Mouse (Mus musculus) adrenal gland, postnatal 36 days (tissue): ENCODE results near the gene Pon3. TPM values are rescaled to one million over a fixed set of nuclear protein-coding genes. Genes with fewer than 3 reads are reported as not detected.
"Not testable (repeated sequence)": the region's sequence is repeated elsewhere in the genome, so short reads cannot be mapped to it uniquely, and the experiment has no call there.

Source experiments
- DNase-seq, 2 experiments: peaks; one replicate each; pipeline ENCODE4 v3.0.0; 2021; ENCODE audit warnings: mixed read lengths in 1 of 2
- total RNA-seq, 2 experiments: library from RNA; stranded (reverse); gene quantifications; 2 replicates each; pipeline ENCODE4 v1.2.3; 2021

The Pon3 gene
- total RNA-seq, 2 experiments from 2014 or later, result 75.7 to 165 TPM

DNA sequence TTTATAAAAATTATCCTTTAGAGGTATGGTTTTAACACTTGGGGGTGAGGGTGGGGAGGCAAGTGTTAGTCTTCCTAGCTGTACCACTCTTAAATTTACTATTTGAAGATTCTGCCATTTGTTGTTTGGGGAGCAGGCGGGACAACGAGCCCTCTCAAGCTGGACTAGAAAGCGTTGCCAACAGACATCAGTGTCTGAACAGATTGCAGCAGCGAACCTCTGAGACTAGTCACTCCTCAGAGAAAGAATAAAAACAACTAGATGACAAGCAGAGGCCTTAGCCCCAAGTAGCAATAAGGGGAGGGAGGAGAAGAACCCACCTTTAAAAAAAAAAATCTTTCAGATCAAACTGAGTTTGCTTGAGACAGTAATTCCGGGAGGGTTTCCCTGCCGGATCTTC is 795 bp downstream of the Pon3 start:
- peak in 1 of 2 experiments; percentile 15 for DNase-seq

DNA sequence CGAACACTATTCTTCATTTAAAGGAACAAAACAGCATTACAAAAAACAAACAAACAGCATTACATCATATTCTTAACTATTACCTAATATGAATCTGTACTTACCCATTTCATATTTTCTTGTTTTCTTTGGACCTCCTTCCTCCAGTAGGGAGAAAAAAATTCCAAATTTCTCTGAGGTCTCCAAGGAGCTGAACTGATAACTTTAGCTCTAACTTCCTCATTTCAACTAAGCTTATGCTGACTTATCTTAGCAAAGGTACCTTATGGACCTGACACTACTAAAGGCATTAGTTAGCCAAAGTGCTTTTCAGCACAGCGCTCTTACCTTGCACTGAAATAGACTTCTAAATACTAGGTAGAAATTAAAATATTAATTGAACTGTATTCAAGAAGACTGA is 1.2 kb downstream of the Pon3 start:
- no peak for DNase-seq

DNA sequence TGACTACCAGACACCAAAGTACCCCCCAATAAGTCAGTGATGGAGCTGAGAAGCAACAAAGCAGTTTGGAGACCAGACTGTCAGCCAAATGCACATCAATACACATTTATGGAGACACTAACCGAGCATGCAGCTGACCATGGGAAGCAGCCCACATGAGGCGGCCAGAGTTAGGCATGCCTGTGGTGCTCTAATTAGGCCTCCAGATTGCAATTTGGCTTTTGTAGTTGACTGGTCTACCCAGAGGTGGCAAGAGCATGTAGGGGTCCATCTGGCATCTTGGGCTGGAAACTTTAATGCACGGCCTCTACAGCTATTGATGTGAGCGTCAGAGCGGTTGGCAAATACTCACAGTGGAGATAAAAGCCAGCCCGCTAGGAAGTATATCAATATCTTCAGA is 10.2 kb downstream of the Pon3 start:
- no peak for DNase-seq

DNA sequence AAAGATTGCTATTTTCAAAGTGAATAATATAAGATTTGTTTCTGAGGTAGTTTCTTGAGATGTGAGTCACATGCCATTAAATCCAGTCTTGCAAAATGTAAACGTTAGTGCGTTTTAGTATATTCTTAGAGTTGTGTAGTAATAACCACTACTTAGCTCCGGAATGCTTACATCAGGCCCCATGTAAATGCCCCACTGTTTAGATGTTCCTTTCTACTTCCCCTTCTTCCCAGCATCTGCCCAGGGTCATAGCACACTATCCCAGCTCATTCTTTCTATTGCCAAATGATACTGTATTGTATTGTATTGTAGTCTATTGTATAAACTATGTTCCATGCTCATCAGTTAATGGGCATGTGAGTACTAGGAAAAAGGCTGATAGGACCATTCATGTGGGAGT is 17.3 kb downstream of the Pon3 start:
- DNase-seq, result no peak

DNA sequence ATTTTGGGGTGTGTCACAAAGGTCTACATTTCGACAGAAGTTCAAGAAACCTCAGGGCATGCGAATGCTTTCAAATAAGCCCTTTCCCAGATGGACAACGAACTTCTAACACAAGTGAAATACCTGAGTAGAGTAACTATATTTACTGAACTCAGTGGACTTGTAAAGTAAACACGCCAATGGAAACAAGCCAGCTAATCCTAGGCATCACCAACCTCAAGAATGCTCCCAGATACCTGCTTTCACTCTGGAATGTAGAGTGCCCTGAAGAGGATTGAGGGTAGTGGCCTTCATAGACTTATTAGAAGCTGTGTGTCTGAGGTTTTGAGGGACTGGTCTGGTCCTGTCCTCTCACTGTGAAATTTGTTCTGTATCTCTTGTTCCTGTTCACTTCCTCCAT is 18.6 kb downstream of the Pon3 start:
- DNase-seq, result no peak

DNA sequence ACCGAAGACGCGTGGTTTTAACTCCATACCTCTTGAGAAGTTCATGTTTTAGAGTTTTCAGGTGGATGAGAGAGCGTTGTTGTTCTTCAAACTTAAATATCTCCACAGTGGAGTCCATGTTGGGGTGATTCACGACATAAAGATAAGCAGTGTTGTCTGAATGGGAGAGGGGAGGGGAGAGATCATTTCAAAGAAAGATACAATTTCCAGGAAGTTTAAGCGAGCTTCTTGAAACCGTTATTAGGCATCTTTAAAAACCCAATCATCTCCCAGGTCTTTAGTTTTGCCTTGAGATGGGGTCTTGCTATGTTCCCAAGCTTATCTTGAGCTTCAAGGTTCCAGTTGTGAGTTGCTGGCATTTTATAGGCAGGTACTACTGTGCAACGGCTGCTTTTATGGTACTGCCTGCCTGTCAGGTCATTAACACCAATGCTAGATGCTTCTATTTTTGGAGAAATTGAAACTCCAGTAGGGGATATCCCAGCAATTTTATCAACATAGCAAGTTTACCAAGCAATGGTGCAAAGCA is 19.2 kb downstream of the Pon3 start:
- DNase-seq, result no peak

DNA sequence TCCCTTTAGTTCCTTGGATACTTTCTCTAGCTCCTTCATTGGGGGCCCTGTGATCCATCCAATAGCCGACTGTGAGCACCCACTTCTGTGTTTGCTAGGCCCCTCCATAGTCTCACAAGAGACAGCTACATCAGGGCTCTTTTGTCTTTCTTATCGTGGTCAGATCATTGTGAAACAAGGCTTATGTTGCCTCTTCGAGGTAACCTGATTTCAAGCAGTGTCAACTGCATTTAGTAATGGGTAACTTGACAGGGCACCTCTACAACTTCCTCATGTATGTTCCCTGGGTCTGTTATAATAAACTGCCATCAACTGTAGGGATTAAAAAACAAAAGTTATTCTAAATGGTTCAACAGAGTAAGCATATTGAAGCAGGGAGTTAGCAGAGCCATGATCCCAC is 21.5 kb downstream of the Pon3 start:
- no peak for DNase-seq

DNA sequence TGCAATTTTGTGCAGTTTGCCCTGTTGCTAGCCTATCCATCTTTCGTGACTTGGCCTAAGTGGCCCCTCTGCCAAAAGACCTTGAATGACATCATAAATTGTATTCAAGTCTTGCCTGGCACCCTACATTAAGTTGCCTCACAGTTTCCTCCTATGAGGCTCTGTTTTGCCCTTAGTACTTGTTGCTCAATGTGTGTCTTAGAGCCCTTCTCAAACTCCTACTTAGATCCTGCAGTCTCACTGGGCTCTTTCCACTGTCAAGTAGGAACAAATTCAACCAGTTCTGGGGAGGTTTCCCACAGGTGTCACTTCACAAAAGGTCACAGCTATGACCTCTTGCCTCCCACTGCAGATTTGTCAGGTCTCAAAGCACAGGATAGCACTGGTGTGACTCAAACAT is 22.3 kb downstream of the Pon3 start:
- peak; percentile 34 to 53 for DNase-seq

DNA sequence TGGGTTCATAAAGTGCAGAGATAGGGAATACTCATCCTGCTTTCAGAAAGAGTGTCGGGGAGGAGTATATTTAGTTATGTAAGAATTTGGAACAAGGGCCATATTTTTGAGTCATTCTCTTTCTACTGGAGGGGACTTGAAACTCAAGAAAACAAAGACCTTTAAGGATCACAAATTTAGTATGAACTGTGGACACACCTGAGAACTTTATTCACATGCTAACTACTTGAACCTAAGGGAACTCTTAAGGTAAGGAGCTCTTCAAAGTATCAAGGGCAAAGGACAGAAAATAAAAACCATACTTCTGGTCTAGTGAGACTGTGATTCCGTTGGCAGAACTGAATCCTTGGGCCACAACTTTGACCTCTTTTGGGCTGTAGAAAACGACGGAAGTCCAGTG is 24.1 kb downstream of the Pon3 start:
- no peak for DNase-seq

DNA sequence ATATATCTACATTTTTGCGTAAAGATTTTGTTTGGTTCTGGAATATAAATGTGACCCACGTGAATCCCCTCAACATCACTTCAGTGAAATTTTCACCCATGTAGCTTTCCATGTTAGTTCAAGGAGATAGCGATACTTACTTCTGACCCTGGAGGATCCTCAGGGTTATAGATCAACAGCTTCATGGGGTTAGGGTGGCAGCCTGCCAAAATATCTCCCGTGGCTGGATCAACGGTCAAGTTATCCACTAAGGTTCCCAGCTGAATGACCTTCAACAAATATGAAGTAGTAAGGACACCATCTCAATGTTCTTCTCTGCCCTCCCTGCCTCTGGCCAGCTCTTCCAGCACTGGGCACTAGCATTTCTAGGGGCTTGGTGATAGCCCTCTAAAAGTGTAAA is 25.8 kb downstream of the Pon3 start:
- peak in 1 of 2 experiments; percentile 12 for DNase-seq

DNA sequence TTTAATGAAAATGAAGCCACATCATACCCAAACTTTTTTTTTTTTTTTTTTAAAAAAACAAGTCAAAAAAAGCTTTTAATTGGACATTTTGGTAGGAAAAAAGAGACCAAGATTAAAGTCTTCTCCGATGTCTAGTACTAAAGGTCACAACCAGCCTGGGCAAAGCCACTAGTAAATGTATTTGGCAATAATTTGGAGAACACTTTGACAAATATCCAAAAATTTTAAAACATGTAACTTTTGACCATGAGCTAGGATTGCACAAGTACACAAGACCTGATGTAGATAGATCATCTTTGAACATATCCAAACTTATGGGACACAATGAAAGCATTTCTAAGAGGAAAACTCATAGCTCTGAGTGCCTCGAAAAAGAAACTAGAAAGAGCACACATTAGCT is 32.5 kb downstream of the Pon3 start:
- not testable (repeated sequence) for DNase-seq

DNA sequence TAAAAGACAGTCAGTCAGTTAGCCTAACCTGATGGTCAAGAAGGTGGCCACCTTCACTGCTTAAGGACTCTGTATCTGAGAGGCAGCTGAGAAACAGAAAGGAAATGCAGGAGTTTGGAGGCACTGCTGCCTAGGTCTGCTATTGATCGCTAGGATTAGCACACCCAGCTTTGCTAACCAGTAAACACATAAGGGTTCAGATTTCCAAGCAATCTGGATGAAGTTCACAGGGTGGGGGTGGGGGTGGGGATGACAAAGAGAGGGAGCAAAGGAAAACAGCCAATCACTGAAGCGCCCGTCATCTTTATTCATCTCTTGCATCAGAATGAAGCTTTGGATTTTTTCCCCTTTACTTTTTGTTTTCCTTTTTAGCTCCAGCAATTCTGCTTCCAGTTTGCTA is 34.0 kb downstream of the Pon3 start:
- DNase-seq, result no peak

DNA sequence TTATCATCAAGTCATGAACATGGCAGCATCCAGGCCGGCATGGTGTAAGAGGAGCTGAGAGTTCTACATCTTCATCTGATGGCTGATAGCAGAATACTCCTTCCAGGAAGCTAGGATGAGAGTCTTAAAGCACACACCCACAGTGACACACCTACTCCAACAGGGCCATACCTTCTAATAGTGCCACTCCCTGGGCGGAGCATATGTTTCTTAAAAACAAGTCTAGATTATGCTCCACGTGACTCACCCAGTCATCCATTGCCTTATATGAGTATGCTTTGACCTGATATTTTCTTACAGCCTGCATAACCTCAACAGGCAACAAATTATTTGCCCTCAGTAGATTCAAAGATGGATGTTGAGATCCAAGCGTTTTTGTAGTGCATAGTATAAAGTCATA is 37.9 kb downstream of the Pon3 start:
- DNase-seq, result no peak

DNA sequence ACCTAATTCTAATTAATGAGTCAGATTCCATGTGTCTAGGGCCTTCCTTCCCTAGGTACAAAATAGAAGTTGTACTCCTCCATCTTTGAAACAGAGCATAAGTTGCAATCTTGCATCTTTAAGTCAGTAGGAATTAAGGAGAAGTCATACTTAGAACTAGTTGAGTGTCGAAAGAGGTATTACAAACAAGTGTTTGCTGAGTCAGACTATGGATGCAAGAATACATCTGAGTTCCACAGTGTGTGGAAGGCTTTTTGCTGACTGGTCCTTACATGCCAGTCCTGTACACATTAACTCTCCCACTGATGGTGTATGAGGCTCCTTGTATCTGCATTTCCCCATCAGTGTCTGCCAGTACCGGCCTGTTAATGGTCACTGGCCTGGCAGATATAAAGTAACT is 48.3 kb downstream of the Pon3 start:
- no peak for DNase-seq

DNA sequence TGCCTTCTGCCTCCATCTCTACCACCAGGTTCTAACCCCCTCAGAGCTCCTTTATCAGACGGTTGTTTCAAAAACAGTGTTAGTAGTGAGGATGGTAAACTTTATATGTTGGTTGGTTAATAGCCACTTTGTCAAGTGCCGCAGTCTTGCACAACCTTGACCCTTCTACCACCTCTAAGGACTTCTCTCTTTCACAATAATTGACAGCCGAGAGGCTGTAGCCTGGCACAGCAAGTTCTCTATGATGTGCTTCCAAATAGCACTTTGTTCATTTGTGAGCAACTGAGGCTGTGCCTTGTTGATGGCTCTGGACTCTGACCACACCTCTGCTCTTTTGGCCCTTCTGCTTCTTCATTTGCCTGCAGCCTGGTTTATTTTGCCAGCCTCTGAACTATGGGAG is 56.2 kb downstream of the Pon3 start:
- DNase-seq, result peak; percentile 24 to 36

DNA sequence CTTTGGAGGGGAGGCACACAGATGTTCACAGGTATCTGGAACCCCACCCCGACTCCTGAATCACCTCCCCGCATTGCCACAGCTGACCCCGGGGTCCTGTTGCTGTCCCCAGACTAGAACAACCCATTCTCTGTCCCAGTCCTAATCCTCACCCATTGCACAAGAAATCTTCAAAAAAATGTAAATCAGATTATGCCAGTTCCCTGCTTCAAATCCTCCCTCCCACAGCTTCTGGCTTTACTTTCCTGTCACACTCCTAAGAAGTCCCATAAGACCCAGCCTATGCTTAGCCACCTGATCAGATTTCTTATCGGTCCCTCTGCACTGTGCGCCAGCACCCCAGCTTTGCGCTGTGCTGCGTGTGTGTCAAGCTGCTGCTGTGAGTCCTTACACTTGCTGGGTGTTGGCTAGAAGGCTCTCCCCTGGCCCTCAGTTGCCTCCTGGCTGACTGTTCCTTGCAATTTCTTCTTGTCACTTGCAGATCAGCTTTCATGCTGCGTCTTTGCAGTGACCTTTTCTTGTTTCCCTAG is 56.6 kb downstream of the Pon3 start:
- no peak for DNase-seq

DNA sequence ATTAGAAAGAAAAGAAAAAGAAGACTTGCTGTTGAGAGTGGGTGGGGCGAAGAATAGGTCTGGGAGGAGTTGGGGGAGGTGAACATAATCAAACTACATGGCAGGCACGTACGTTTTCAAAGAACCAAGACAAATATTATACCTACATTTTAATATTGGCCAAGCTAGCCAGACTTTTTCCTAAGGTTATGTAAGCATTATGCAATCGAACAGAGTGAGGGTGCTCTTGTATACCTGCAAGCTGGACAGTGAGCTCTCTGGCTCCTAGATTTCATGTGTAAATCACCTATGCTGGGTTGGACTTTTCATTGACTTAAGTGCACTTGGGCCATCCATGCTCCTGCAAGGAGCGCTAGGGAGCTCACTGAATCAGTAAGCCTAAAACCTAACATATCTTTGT is 57.5 kb downstream of the Pon3 start:
- DNase-seq, result no peak

DNA sequence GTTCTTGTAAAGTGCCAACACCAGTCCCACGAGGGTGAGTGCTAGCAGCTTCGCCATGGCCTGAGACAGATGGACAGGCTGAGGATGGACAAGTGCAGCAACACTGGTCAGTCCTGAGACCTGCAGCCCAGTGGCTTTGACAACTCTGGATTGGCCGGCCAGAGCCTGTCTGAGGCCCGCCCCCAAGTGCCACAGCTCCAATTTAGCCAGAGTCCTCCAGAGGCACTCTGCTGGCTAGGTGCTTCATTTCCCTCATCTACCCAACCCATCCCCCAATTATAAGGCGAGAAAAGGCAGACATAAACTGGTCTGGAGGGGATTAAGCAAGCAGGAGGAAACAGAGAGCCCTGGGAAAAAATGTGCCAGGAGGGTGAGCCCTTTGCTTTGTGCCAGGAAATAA is 62.4 kb downstream of the Pon3 start, which contains the start of gene Pon1:
TSS of gene Pon1 (minus strand) at position 254 of the 400 bp plus-strand sequence.
- DNase-seq, result peak in 1 of 2 experiments; percentile 22

DNA sequence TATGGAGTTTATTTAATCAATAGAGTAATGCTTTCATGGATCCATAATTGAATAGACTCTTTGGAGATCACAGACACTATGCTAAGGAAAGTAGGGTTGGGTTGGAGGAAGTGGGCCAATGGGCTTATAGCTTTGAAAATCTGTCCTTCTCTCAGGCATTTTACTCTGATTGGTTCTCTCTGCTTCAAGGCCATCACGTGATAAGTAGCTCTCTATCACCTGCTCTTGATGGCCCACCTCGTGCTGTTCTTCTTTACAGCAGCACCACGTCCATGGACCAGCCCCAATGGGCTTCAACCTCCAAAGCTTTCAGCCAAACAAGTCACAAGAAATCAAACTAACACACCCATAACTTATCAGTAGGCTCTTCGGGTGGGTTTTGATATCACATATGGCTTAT is 65.3 kb downstream of the Pon3 start:
- DNase-seq, result no peak

DNA sequence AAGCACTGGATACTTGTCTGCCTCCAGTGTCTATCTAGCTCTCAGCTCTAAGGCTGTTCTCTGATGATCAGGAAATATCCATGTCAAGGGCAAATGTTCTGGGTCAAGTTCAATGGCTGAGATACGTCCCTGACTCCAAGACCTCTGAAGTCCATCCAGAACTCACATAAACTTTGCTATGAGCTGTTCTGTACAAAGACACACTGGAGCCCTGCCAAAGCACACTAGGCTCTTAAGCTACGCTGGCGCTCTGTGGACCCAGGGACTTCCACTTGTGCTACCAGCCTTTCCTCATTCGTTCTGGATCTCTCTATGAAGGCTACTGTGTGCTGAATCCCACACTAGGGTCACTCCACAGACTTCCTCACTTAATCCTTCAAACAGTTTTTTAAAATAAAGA is 66.6 kb downstream of the Pon3 start:
- DNase-seq, result peak; percentile 82 to 87

DNA sequence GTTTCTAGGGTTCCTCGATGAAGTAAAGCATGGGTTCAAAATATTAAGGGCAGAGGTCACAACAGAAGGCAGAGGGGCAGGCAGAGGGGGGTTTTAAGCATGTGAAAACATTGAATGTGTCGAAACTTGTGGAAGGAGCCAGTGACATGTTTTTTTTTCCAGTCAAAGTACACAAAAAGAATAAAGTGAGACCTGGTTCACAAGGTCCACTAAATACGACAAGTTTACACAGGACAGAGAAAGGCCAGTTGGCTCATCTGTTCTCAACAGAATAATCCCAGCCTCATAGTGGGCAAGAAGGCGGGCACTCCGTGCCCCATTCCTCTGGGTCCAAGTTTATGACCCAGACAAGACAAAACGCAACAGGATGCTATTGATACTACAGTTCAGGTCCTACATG is 67.1 kb downstream of the Pon3 start:
- DNase-seq, result no peak

DNA sequence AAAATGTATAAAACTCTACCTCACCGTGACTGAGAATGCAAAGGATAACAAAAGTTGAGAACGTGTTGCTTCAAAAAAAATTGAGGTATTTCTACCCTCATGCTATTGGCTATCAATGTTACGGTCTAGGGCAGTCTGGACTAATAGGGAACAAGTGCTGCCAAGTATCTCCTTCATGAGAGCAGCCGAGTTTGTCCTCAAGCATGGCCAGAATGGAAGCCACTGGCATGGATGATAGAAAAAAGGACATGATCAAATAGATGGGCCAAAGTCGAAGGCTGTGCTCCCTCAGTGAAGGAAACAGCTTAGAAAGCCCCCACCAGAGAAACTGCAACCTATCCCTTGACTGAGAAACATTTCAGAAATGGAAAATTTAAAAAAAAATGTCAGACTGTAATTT is 68.0 kb downstream of the Pon3 start:
- no peak for DNase-seq

DNA sequence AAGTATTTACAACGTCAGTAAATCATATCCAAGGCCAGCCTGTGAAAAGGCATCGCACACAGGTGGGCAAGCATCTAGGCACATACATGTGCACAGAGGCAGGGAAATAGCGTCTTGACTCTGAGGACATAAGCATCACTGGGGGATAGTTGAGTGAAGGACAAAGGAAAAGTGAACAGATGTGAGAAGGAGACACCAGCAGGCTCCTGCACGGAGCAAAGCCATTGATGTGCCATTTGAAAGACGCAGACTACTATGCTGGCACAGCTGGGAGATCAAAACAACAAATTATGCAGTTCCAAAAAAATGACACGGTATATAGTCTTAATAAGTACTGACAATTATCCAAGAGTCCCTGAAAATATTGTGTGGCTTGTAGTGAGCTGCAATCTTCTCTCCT is 68.5 kb downstream of the Pon3 start:
- no peak for DNase-seq

DNA sequence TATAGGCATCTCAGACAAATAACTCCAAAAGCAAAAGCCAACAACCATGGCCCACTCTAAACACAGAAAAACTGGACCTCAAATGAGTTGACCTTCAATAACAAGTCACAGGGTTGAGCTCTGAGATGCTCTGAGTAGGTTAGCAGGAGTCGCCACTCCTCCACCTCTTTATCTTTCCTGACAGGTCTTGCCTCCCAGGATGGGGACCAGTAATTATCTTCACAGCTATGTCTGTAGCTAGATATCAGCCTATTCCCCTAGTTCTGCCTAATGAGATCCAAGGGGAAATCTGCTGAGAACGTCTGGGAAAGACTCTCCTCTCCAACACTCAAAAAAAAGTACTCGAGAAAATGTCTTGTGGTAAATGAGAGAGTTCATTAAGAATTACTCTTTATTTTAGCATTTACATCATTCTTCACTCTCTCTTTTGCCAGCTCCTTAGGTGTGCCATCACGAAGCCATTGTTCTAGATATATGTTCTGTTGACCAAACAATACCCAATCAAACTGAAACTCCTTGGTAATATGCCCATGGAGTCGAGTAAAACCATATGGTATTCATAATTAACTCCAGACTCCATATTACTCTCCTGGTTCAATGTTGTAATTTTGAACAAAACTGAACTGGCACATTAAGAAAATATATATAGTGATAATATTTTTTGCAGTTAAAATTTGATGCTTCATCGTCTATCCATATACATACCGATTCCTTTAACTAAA is 69.7 kb downstream of the Pon3 start:
- DNase-seq, result no peak
